Mouse (Mus musculus) heart, adult 2 months (tissue): ENCODE measurements at regions not wholly inside any gene's neighbourhood (a gene's known extent, or its start where the extent isn't known, plus 50 kb on each side); places are given as distances from the start of the nearest gene placed in this dataset.
A peak's percentile ranks its signal among the peaks of the same experiment; 100 is the strongest.

Source experiments
- DNase-seq, 2 experiments: peaks; one replicate each; pipeline ENCODE4 v3.0.0; 2021
- H3K27ac ChIP-seq: fragments of 200-600 bp; 2 replicates; pipeline ENCODE4 v1.8.1; 2022
- H3K27me3 ChIP-seq: fragments of 200-500 bp; 2 replicates; pipeline ENCODE4 v1.6.1; 2012; ENCODE audit warnings: mild to moderate bottlenecking, low read length, inconsistent platforms, mixed read lengths; ENCODE audit not compliant: control insufficient read depth, insufficient read depth
- H3K36me3 ChIP-seq: fragments of 200-500 bp; 2 replicates; pipeline ENCODE4 v1.6.1; 2012; ENCODE audit warnings: low read length, inconsistent platforms; ENCODE audit not compliant: control insufficient read depth, insufficient read depth
- H3K4me1 ChIP-seq: fragments of 200-500 bp; 2 replicates; pipeline ENCODE4 v1.6.1; 2011; ENCODE audit warnings: low read length; ENCODE audit not compliant: control insufficient read depth, insufficient read depth
- H3K4me3 ChIP-seq: fragments of 200-600 bp; 2 replicates; pipeline ENCODE4 v1.8.1; 2022
- H3K79me2 ChIP-seq: fragments of 200-500 bp; replicated peaks from 2 replicates; pipeline ENCODE4 v1.6.1; 2012; ENCODE audit warnings: mild to moderate bottlenecking, inconsistent platforms, low read length, moderate library complexity, mixed read lengths; ENCODE audit not compliant: control insufficient read depth, insufficient read depth
- H3K9ac ChIP-seq: fragments of 200-500 bp; 2 replicates; pipeline ENCODE4 v1.6.1; 2012; ENCODE audit warnings: low read depth, mild to moderate bottlenecking, control low read depth, inconsistent platforms, low read length, mixed read lengths
- CTCF ChIP-seq: fragments of 200-600 bp; IDR thresholded peaks from 2 replicates; pipeline ENCODE4 v1.8.1; 2022; ENCODE audit warnings: antibody characterized with exemption, mild to moderate bottlenecking, moderate library complexity
- EP300 ChIP-seq: fragments of 200-500 bp; IDR thresholded peaks from 2 replicates; pipeline ENCODE4 v1.6.1; 2011; ENCODE audit warnings: low read depth, low read length, control low read depth; ENCODE audit not compliant: insufficient read depth
- POLR2A ChIP-seq: fragments of 200-500 bp; IDR thresholded peaks from 2 replicates; pipeline ENCODE4 v1.6.1; 2011; ENCODE audit warnings: mild to moderate bottlenecking, low read depth, low read length, control low read depth; ENCODE audit not compliant: insufficient read depth
- WGBS: fragments of 180-500 bp; shearing (Covaris S2); methylation state at CpG from one replicate; pipeline ENCODE4 v1.1.7; 2018; 5-methylcytosine and 5-hydroxymethylcytosine counted together
- intact Hi-C: fragments of 180-260 bp; cut with DNase I; formaldehyde crosslinking; loops from one replicate; pipeline ENCODE4 v1.15.1; 2025

GRCm38 (mm10) chr7:145024651-145025050, 84.9 kb upstream of the Ccnd1 start:
- H3K79me2 ChIP-seq, result no peaks in the 10 kb centered on the region
- DNase-seq, result peak in 1 of 2 experiments; percentile 33
- no peak for TF ChIP-seq CTCF
- TF ChIP-seq EP300, result no peak
- TF ChIP-seq POLR2A, result no peak
- peaks cover 16% of the 10 kb centered on the region for H3K4me1 ChIP-seq
- H3K4me3 ChIP-seq, result no peak overlapping the region
- H3K27me3 ChIP-seq, result no peaks in the 10 kb centered on the region
- H3K9ac ChIP-seq, result no peak overlapping the region
- no peaks in the 10 kb centered on the region for H3K36me3 ChIP-seq
- H3K27ac ChIP-seq, result peak overlapping the region; percentile 83
- WGBS, result 59% methylated on average over 2 of the region's 2 CpGs
- intact Hi-C loops, result loop anchor here (1.0 to 5.0 kb wide), 5 partner anchors 27 to 198 kb away; no protein-coding TSS in a partner anchor

GRCm38 (mm10) chr7:145019137-145019536, 79.4 kb upstream of the Ccnd1 start:
- intact Hi-C loops, result no loop called here
- TF ChIP-seq CTCF (no peak), POLR2A (no peak), EP300 (no peak)
- Histone ChIP-seq H3K36me3 (no peaks in the 10 kb centered on the region), H3K27ac (no peak overlapping the region), H3K4me1 (peaks cover 4% of the 10 kb centered on the region), H3K79me2 (no peaks in the 10 kb centered on the region), H3K4me3 (no peak overlapping the region), H3K9ac (no peak overlapping the region), H3K27me3 (no peaks in the 10 kb centered on the region)
- no peak for DNase-seq
- WGBS, result 66% methylated on average over 2 of the region's 2 CpGs

GRCm38 (mm10) chr7:145018149-145018548, 78.4 kb upstream of the Ccnd1 start:
- no peaks in the 10 kb centered on the region for H3K36me3 ChIP-seq
- TF ChIP-seq POLR2A (no peak), EP300 (no peak), CTCF (no peak)
- no peak for DNase-seq
- peaks cover 4% of the 10 kb centered on the region for H3K4me1 ChIP-seq
- 88% methylated on average over 3 of the region's 3 CpGs for WGBS
- intact Hi-C loops, result no loop called here
- no peak overlapping the region for H3K4me3 ChIP-seq
- H3K27ac ChIP-seq, result no peak overlapping the region
- no peak overlapping the region for H3K9ac ChIP-seq
- no peaks in the 10 kb centered on the region for H3K27me3 ChIP-seq
- H3K79me2 ChIP-seq, result no peaks in the 10 kb centered on the region

DNA sequence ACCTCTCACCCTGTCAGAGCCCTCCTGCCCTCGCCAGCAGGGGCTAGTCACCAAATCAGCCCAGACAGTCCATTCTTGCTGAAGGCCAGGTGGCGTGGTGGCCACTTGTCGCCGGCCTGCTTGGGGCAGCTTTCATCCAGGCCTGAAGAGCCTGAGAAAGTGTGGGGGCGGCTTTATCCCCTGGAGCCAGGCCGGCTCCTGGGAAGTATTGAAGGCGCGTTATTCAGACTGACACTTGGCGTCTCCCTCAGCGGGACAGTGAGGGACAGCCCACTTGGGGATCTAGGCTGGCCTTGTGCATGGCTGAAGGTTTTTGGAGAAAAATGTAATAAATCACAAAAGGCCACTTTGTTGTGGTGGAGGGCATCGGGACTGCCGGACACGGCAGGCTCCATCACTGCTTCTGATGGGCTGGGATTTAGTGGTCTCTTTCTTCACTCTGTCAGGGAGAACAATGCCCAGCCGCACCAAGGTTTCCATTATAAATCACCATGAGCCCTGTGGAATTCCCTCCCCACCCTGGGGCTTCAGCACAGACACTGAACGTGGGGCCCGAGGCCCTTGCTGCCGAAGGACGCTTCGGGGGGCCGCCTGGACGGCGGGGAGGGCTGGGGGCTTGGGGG, 75.8 kb upstream of the Ccnd1 start:
- H3K9ac ChIP-seq, result no peak overlapping the region
- H3K36me3 ChIP-seq, result no peaks in the 10 kb centered on the region
- no peak for DNase-seq
- H3K27me3 ChIP-seq, result no peaks in the 10 kb centered on the region
- peaks cover 2% of the 10 kb centered on the region for H3K4me1 ChIP-seq
- TF ChIP-seq POLR2A (no peak), CTCF (no peak), EP300 (no peak)
- 78% methylated on average over 22 of the region's 22 CpGs for WGBS
- H3K27ac ChIP-seq, result no peak overlapping the region
- no peaks in the 10 kb centered on the region for H3K79me2 ChIP-seq
- intact Hi-C loops, result no loop called here
- no peak overlapping the region for H3K4me3 ChIP-seq

DNA sequence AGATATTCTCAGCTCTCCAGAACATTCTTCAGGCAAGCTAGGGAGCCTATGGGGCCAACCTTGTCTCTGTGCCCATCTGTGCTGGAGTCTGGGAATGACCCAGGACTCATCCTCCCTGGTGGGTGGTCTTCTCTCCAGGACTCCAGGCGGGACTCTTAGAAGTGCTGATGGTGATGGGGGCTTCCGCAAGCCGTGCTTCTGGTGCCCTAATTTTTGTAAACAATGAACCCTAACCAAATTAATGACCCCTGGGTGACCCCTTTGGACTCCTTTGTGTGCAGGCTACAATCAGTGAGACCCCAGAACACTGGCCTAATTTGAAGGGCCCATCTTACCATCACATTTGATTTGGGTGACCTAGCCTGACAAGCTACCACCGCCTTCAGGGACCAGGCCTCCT, 71.0 kb upstream of the Ccnd1 start:
- intact Hi-C loops, result no loop called here
- no peaks in the 10 kb centered on the region; the same call in 1 of the 2 replicates for H3K4me1 ChIP-seq
- no peak overlapping the region for H3K9ac ChIP-seq
- no peaks in the 10 kb centered on the region for H3K36me3 ChIP-seq
- no peak overlapping the region for H3K27ac ChIP-seq
- no peak for DNase-seq
- no peak for TF ChIP-seq EP300
- no peak for TF ChIP-seq CTCF
- no peak for TF ChIP-seq POLR2A
- no peaks in the 10 kb centered on the region for H3K27me3 ChIP-seq
- H3K79me2 ChIP-seq, result no peaks in the 10 kb centered on the region
- 86% methylated on average over 4 of the region's 4 CpGs for WGBS
- H3K4me3 ChIP-seq, result no peak overlapping the region

DNA sequence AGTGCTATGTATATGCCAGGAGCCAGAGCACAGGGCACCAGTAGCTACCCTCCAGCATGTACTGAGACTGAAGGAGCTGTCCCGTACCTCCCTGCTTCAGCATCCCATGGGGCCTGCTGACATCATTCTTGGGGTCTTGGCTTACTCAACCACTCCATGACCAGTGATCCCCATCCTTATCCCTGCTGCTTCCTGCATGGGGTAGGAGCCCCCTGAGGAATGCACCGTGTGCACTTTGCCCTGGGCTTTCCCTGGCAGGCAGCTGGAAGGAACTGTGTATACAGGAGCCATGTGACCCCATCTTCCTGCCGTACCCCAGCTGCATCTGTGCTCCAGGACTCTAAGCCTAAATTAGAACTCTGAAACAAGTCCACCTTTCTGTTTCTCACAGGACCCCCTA, 70.3 kb upstream of the Ccnd1 start:
- H3K27ac ChIP-seq, result no peak overlapping the region
- H3K79me2 ChIP-seq, result no peaks in the 10 kb centered on the region
- intact Hi-C loops, result no loop called here
- WGBS, result 33% methylated on average over 3 of the region's 3 CpGs
- H3K27me3 ChIP-seq, result no peaks in the 10 kb centered on the region
- no peaks in the 10 kb centered on the region for H3K36me3 ChIP-seq
- H3K9ac ChIP-seq, result no peak overlapping the region
- H3K4me3 ChIP-seq, result no peak overlapping the region
- H3K4me1 ChIP-seq, result no peaks in the 10 kb centered on the region; the same call in 1 of the 2 replicates
- TF ChIP-seq EP300, result no peak
- no peak for TF ChIP-seq POLR2A
- TF ChIP-seq CTCF, result no peak
- no peak for DNase-seq
